Mouse (Mus musculus) hindbrain, embryonic 12.5 days (tissue): ENCODE measurements around the gene Wdr1. TPM values are rescaled to one million over a fixed set of nuclear protein-coding genes. Genes with fewer than 3 reads are reported as not detected.
A peak's percentile ranks its signal among the peaks of the same experiment; 100 is the strongest.
"Not testable (repeated sequence)": the region's sequence is repeated elsewhere in the genome, so short reads cannot be mapped to it uniquely, and the experiment has no call there.

Source experiments
- ATAC-seq: fragments of 200-750 bp; cut with Nextera tagmentation; 2 replicates; pipeline ENCODE4 v1.8.0; 2017; ENCODE audit warnings: moderate TSS enrichment; ENCODE audit not compliant: low FRiP score
- H3K27ac ChIP-seq: fragments of 300-500 bp; sonication (generic); 2 replicates; pipeline ENCODE4 v1.5.1; 2016; ENCODE audit warnings: mild to moderate bottlenecking
- H3K27me3 ChIP-seq: fragments of 300-500 bp; sonication (generic); 2 replicates; pipeline ENCODE4 v1.6.1; 2016; ENCODE audit warnings: mild to moderate bottlenecking
- H3K36me3 ChIP-seq: fragments of 300-500 bp; sonication (generic); 2 replicates; pipeline ENCODE4 v1.6.1; 2016; ENCODE audit warnings: mild to moderate bottlenecking
- H3K4me1 ChIP-seq: fragments of 300-500 bp; sonication (generic); 2 replicates; pipeline ENCODE4 v1.6.1; 2016
- H3K4me2 ChIP-seq: fragments of 300-500 bp; sonication (generic); replicated peaks from 2 replicates; pipeline ENCODE4 v1.6.1; 2016; ENCODE audit warnings: mild to moderate bottlenecking
- H3K4me3 ChIP-seq: fragments of 300-500 bp; sonication (generic); 2 replicates; pipeline ENCODE4 v1.5.1; 2016; ENCODE audit warnings: mild to moderate bottlenecking
- H3K9ac ChIP-seq: fragments of 300-500 bp; sonication (generic); 2 replicates; pipeline ENCODE4 v1.6.1; 2016; ENCODE audit warnings: mild to moderate bottlenecking, moderate library complexity
- H3K9me3 ChIP-seq: fragments of 300-500 bp; sonication (generic); replicated peaks from 2 replicates; pipeline ENCODE4 v1.6.1; 2016; ENCODE audit warnings: mild to moderate bottlenecking
- WGBS: fragments of 180-500 bp; shearing (Covaris S2); methylation state at CpG from one replicate; pipeline ENCODE4 v1.1.7; 2016; 5-methylcytosine and 5-hydroxymethylcytosine counted together
- polyA plus RNA-seq: library from polyadenylated mRNA; unstranded; fragments of >200 nt; fragmentation: Nextera tagmentation; extraction: Ambion mirVana; gene quantifications from 2 replicates; pipeline ENCODE4 v1.2.1, GENCODE M21; 2016

Wdr1 gene
- polyA plus RNA-seq, 1 experiment from 2014 or later, result 160 TPM

DNA sequence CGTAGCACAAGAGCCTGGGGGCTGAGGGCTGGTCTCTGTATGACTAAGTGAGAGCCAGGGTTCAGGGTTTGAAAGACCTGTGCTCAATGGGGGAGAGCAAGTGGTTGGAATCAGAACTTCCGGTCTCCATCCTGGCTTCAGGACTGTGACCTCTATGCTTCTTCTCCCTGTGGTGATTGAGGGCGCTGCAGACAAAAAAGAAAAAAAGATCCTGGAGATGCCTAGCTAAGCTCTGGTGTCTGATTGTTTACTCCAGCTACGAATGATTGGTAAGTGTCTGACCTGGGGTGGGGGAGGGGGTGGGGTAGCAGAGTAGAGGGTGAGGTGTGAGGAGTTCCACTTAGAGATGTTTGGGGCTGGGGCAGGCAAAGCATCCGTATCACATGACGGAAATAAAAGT is 75.0 kb downstream of the Wdr1 start:
- no peak for ATAC-seq
- Histone ChIP-seq H3K27ac (no peak overlapping the region), H3K4me3 (no peak overlapping the region), H3K9ac (no peak overlapping the region), H3K36me3 (no peaks in the 10 kb centered on the region), H3K9me3 (no peaks in the 10 kb centered on the region; the same call in 1 of the 2 replicates), H3K4me1 (no peaks in the 10 kb centered on the region), H3K4me2 (no peak overlapping the region), H3K27me3 (no peaks in the 10 kb centered on the region; the same call in 1 of the 2 replicates)
- 51% methylated on average over 6 of the region's 6 CpGs for WGBS

DNA sequence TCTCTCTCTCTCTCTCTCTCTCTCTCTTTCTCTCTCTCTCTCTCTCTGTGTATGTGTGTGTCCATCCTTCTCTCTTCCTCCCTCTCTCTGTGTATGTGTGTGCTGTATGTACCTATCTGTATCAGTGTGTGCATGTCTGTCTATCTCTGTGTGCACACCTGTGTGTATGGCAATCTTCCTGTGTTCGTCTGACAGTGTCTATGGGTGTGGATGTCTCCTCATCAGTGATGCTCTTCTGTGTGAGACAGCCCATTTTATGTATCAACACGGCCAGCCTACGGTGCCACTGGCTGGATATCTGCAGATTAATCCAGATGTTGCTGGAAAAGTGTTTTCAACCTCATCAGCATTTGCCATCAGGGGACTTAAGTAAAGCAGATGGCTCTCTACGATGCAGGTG is 75.8 kb downstream of the Wdr1 start:
- H3K4me1 ChIP-seq, result no peaks in the 10 kb centered on the region
- 84% methylated on average over 4 of the region's 4 CpGs for WGBS
- H3K4me3 ChIP-seq, result no peak overlapping the region
- ATAC-seq, result no peak
- H3K27me3 ChIP-seq, result no peaks in the 10 kb centered on the region; the same call in 1 of the 2 replicates
- H3K27ac ChIP-seq, result no peak overlapping the region
- no peaks in the 10 kb centered on the region; the same call in 1 of the 2 replicates for H3K9me3 ChIP-seq
- H3K9ac ChIP-seq, result no peak overlapping the region
- no peaks in the 10 kb centered on the region for H3K36me3 ChIP-seq
- no peak overlapping the region for H3K4me2 ChIP-seq

DNA sequence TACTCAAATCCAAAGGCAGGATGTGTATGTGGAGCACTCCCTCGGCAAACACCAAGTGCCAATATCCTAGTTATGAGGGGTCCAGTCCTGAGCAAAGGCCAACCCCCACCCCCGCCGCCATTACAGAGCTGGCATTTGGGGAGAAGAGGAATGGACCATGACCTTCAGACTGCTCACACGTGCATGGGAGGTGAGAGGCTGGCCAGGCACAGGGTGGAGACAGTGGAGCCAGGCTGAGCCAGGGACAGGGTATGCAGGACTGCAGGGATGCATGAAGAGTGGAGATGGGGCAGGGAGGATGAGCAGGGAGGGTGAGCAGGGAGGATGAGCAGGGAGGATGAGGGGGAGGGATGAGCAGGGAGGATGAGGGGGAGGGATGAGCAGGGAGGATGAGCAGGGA is 77.1 kb downstream of the Wdr1 start:
- H3K4me1 ChIP-seq, result peaks cover 4% of the 10 kb centered on the region
- H3K4me2 ChIP-seq, result no peak overlapping the region
- no peak for ATAC-seq
- H3K4me3 ChIP-seq, result no peak overlapping the region
- WGBS, result 78% methylated on average over 4 of the region's 4 CpGs
- H3K9ac ChIP-seq, result no peak overlapping the region
- H3K27me3 ChIP-seq, result no peaks in the 10 kb centered on the region; the same call in none of the 2 replicates
- no peaks in the 10 kb centered on the region; the same call in 1 of the 2 replicates for H3K9me3 ChIP-seq
- no peak overlapping the region for H3K27ac ChIP-seq
- H3K36me3 ChIP-seq, result no peaks in the 10 kb centered on the region

DNA sequence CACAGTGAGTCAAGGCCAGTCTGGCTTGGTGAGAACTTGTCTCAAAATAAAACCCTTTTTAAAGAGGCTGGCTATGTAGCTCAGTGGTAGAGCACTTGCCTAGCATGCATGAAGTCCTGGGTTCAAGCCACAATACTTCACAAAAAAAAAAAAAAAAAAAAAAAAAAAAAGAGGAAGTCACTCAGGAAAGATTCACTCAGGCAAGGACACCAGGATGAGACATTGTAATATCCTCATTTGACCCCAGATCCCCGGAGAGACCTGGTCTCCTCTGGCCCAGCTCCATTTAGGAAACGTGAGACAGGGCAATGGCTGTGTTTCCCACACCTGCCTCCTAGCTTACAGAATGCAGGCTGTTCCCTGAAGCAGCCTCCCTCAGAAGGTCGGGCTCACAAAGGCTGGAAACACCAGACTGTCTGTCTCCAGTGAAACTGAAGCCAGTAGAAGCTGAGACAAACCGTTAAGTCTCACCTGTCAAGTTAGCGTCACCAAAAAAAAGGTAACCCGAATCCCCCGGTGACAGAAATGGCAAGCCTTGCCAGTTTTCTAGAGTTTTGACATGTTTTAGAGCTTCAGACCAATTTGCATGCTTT is 79.4 kb downstream of the Wdr1 start:
- no peak overlapping the region for H3K9ac ChIP-seq

DNA sequence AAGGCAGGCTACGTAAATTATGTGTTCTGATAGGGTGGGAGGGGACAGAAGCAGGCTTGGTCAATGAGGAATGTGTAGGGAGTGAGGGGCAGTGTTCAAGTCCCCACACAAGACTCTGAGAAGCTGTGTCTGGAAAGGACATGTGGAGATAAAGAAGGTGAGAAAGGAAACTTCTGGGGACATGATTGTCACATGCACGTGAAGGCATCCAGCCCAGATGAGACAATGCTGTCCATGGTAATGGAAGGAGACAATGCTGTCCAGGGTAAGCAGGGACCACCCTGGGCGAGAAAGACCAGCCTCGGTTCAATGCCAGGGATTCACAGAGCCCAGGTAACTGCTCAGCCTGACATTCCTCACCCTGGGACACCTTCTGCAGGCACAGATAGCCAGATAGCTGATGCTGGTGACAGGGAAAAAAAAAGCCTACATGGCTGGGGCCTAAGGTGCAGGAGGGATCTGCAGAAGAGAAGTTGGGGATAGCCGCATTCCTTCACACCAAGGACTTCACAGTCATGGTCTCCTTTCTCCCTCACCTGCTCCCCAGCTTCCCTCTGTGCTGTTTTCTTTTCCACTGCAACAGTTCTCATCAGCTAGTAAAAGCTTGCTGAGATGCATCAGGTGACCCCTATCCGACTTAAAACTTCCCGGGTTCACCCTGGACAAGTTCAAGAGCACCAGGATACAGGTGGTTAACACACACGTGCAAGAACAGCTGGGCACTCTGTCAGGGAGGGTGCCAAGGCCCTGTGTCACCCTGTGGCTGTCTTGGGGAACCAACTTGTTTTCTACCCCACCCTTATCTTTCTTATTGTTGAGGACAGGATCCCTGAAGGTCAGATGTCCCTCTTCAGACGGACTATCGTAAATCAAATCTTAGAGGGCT is 82.0 kb downstream of the Wdr1 start:
- Histone ChIP-seq H3K4me3 (no peak overlapping the region), H3K9me3 (no peaks in the 10 kb centered on the region; the same call in 1 of the 2 replicates), H3K36me3 (no peaks in the 10 kb centered on the region), H3K9ac (no peak overlapping the region), H3K4me1 (peaks cover 22% of the 10 kb centered on the region), H3K27me3 (no peaks in the 10 kb centered on the region; the same call in 1 of the 2 replicates), H3K27ac (peak overlapping the region; percentile 40; the same call in 1 of the 2 replicates), H3K4me2 (peak overlapping the region; percentile 48)
- 73% methylated on average over 10 of the region's 10 CpGs for WGBS
- ATAC-seq, result peak; percentile 15; the same call in 1 of the 2 replicates

More for the DNA sequence above, 79.4 kb downstream of the Wdr1 start:
- Histone ChIP-seq H3K27me3 (no peaks in the 10 kb centered on the region; the same call in none of the 2 replicates), H3K4me1 (peaks cover 22% of the 10 kb centered on the region), H3K9me3 (no peaks in the 10 kb centered on the region; the same call in 1 of the 2 replicates), H3K36me3 (no peaks in the 10 kb centered on the region), H3K4me2 (no peak overlapping the region), H3K4me3 (no peak overlapping the region), H3K27ac (no peak overlapping the region)
- 71% methylated on average over 7 of the region's 7 CpGs for WGBS
- ATAC-seq, result no peak

DNA sequence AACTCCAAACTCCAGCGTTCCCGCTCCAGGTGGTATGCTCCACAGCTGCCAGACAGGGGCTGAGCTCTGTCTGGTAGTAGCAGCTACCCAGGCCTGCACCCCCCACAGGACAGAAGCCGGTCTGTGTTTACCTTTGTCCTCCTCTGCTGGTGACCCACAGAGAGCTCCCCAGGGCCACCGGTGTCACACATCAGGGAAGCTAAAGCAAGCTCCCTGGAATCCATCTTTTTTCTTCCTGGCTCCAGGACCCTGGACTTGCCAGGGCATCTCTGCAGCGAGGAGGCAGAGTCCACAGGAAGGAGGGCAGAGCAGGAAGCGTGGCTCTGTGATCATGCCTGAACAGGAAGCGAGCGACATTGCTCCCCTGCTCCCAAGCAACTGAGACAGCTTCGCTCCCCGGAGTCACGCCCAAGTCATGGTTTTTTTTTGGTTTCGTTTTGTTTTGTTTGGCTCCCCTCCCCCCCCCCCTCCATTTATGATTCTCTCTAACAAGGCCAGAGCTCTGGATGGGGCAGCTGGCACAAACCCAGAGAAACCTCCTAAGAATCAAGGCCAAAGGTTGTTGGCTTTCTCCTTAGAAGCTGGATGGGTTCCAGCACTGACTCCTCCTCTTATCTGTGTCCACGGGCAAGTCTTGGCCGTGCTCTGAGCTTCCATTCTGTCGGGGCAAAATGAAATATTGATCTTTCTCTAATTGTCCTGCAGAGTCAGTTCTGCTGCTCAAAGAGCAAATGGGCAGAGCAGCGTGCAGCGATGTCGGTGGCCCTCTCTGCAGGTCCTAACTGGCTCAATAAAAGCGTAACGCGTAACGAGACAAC is 82.9 kb downstream of the Wdr1 start:
- WGBS, result 11% methylated on average over 22 of the region's 22 CpGs
- peak overlapping the region; percentile 40 for H3K27ac ChIP-seq

DNA sequence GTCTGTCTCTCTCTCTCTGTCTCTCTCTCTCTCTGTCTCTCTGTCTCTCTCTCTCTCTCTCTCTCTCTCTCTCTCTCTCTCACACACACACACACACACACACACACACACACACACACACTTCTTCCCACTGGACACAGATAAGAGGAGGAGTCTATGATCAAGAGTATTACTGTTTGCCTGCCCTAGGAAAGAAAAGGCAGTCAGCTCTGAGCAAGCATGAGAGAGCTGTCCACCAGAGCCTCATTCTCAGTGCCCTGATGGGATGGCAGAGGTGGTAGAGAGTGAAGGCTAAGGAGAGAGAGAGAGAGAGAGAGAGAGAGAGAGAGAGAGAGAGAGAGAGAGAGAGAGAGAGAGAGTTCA is 83.5 kb downstream of the Wdr1 start:
- peak overlapping the region; percentile 48 for H3K4me2 ChIP-seq
- H3K27me3 ChIP-seq, H3K36me3 ChIP-seq, H3K9me3 ChIP-seq: not testable (repeated sequence)
- H3K4me1 ChIP-seq, result peaks cover 22% of the 10 kb centered on the region
- peak overlapping the region; percentile 35; the same call in 1 of the 2 replicates for H3K9ac ChIP-seq
- 0 out of 2 replicates have a peak overlapping the region, but pooled peaks have one; percentile 21 for H3K4me3 ChIP-seq
- ATAC-seq, result 0 out of 2 replicates have a peak, but pooled peaks have one; percentile 36
- H3K27ac ChIP-seq, result peak overlapping the region; percentile 40; the same call in 1 of the 2 replicates

More for the DNA sequence above, 82.9 kb downstream of the Wdr1 start:
- Histone ChIP-seq H3K36me3 (no peaks in the 10 kb centered on the region), H3K4me2 (peak overlapping the region; percentile 48), H3K4me1 (peaks cover 22% of the 10 kb centered on the region), H3K9ac (peak overlapping the region; percentile 35; the same call in 1 of the 2 replicates), H3K4me3 (peak overlapping the region; percentile 21), H3K9me3 (no peaks in the 10 kb centered on the region), H3K27me3 (no peaks in the 10 kb centered on the region; the same call in 1 of the 2 replicates)
- peak; percentile 51 for ATAC-seq

DNA sequence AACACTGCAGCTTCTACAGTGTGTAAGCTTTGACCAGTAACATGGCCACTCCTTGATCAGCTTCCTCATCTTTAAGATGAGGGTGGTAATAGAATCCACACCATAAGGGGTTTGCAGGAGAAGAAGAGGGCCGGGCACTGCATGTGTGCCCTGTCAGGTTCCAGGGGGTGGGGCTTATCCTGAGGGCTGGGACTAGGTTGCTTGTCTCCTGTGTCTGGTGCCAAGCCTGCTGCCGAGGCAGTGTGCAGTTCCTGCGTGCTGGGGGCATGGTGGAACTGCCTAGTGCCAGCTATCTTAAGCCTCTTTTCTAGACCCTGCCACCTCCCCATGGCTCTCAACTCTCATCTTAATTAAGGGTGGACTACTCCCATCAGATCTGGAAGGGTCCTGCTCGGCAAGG is 84.0 kb downstream of the Wdr1 start:
- H3K36me3 ChIP-seq, result no peaks in the 10 kb centered on the region
- no peak overlapping the region for H3K9ac ChIP-seq
- 48% methylated on average over 4 of the region's 4 CpGs for WGBS
- H3K27me3 ChIP-seq, result no peaks in the 10 kb centered on the region; the same call in 1 of the 2 replicates
- ATAC-seq, result 0 out of 2 replicates have a peak, but pooled peaks have one; percentile 17
- no peak overlapping the region for H3K27ac ChIP-seq
- H3K9me3 ChIP-seq, result no peaks in the 10 kb centered on the region
- no peak overlapping the region for H3K4me3 ChIP-seq
- peaks cover 22% of the 10 kb centered on the region for H3K4me1 ChIP-seq
- H3K4me2 ChIP-seq, result no peak overlapping the region

DNA sequence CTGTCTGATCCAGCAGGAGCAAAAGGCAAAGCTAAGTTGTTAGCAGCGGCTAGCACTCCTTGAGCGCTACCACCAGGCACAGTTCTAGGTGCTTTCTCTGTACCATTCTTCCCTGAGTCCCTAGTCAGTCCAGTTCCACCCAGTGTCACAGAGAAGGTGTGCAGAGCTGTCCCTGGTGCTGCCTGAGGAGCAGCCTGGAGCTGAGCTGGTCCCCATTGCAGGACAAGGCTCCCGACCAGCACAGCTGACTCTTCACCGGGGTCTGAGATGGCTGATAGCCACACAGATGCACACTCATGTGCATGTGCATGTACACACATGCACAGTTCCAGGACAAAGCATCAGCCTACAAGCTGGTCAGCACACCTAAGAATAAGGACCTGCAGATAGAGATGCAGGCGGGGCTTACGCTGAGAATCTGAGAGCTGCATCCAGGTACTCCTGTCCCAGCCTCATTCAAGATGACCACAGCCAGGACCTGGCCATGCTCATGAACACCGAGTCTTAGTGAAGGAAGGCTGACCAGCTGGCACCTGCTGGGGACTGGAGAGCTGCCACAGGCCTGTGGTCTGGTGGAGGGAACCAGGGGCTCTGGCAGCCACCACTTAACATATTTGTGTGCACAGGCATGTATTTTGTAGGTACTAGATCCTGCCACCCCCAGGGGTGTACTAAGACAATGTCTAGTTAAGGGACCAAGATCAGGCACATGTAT is 85.1 kb downstream of the Wdr1 start:
- Histone ChIP-seq H3K4me3 (no peak overlapping the region), H3K9me3 (no peaks in the 10 kb centered on the region), H3K9ac (no peak overlapping the region), H3K27me3 (no peaks in the 10 kb centered on the region; the same call in 1 of the 2 replicates), H3K4me1 (peaks cover 22% of the 10 kb centered on the region), H3K4me2 (no peak overlapping the region), H3K27ac (no peak overlapping the region), H3K36me3 (no peaks in the 10 kb centered on the region)
- WGBS, result 89% methylated on average over 7 of the region's 7 CpGs
- ATAC-seq, result no peak

DNA sequence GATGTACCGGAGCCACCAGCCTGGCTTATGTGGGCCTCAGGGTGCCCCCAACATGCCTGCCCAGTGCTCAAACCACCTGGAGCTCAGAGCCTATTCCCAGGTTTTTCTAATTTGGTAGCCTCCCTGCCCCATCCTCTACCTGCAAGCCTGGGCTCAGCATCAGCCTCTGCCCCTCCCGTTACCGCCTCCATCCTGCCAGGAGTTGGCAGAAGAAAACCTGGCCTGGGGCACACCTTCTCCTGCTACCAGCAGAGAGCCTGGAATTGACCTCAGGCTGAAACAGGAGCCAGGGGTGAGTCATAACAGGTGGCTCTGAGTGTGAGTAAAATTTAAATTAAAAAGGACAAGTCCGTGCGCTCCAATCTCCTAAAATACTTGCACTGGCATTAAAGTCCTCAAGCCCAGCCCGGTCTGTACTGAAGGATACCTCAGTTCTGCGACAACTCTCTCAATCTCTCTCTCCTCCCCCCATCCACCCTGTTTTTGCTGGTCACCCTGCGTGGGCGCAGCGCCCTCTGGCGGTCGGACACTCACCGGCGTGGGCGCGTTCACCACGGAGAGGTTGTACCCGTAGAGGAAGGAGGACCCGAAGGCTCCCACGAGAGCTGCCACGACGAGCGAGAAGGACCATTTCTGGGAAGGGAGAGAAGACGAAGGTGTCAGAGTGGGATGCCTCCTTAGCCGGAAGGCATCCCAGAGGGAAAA is 86.0 kb downstream of the Wdr1 start:
- Histone ChIP-seq H3K4me1 (peaks cover 22% of the 10 kb centered on the region), H3K27me3 (no peaks in the 10 kb centered on the region; the same call in 1 of the 2 replicates), H3K4me2 (no peak overlapping the region), H3K9ac (no peak overlapping the region), H3K36me3 (no peaks in the 10 kb centered on the region), H3K4me3 (no peak overlapping the region), H3K9me3 (no peaks in the 10 kb centered on the region), H3K27ac (no peak overlapping the region)
- ATAC-seq, result no peak
- 89% methylated on average over 24 of the region's 25 CpGs for WGBS
